Mouse (Mus musculus): ENCODE measurements around the gene Gm3055. TPM values are rescaled to one million over a fixed set of nuclear protein-coding genes. Genes with fewer than 3 reads are reported as not detected.

Gm3055 gene
- polyA plus RNA-seq (2012; rRNA removed): 11.3 and 14.0 TPM in 2 replicates

DNA sequence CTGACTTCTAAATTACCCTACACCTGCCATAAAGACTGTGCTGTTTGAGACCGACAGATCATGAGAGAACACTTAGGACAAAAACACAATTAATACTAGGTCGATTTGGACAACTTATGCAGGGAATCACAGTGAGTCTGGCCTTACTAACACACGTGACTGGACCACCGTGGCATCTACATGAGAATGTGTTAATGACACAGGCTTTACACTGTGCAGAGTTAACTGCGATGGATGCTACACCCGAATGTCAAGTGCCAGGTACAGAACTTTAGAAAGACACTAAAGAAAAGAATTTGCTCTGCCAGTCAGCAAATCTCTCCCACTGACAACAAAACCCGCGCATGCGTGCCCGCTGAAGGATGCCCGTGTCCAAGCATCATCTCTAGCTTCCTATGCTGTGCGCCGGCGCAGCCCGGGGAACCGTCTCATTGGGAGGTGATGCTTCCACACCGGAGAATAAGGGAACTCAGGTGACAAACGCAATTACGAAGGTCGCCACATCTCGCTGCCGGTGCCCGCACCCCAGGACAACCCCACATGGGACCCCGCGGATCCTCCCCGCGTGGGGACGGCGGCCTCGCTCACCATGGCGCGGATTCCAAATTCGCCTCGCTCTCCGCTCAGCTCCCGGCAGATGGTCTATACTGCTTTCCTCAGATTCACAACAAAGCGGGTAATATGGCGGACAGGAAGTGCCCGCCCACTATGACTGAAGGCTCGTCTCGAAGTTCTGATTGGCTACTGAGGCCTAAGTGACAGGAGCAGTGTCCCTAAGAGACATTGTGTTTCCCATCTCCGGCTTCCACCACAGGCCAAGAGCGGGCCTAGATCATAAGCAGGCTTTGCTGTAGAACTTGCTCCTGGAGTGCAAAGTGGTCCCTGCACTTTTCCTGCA lies at the start of gene Gm3055:
Gene Gm3055 (minus strand): TSS at position 656 of the 898 bp plus-strand sequence.

DNA sequence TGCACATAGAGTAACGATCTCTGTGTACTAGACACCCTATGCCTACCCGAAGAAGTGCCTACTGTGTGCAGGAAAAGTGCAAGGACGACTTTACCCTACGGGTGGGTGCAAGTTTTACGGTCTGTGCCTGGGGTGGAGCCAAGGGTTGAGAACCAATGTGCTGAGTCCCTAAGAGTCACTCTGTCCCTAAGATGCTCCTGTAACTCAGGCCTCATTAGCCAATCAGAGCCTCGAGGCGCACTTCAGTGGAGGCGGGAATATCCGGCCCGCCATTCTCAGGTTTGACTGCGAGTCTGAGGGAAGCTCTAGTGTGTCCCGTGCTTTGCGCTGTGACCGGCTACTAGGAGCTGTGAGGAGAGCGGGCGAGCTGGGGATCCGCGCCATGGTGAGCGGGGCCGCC lies 40.9 kb upstream of the Gm3055 start, which contains the start of gene Gm4767:
Gene Gm4767 (plus strand): TSS at position 288 of the 400 bp plus-strand sequence.

GRCm38 (mm10) chr10:81704531-81705301 lies 66.2 kb downstream of the Gm3055 start, which contains the start of gene Zfp433:
Gene Zfp433, plus strand, starts transcription at chr10:81704825.

Other genes starting within 250 kb of the Gm3055 start
- gene Gna15, start 246.9 kb downstream of the Gm3055 start, polyA plus RNA-seq (2012; rRNA removed): 0.74 and 0.98 TPM in 2 replicates
- 115 and 121 TPM in 2 replicates for gene Gna11, start 226.0 kb downstream of the Gm3055 start, polyA plus RNA-seq (2012; rRNA removed)
- 591 and 640 TPM in 2 replicates for gene Aes, start 211.7 kb downstream of the Gm3055 start, polyA plus RNA-seq (2012; rRNA removed)
- 117 and 122 TPM in 2 replicates for gene Tle2, start 196.6 kb downstream of the Gm3055 start, polyA plus RNA-seq (2012; rRNA removed)
- 9.6 and 12.3 TPM in 2 replicates for gene Tle6, start 170.1 kb downstream of the Gm3055 start, polyA plus RNA-seq (2012; rRNA removed)
- 3.9 and 4.6 TPM in 2 replicates for gene BC025920, start 164.9 kb downstream of the Gm3055 start, polyA plus RNA-seq (2012; rRNA removed)
- gene Sirt6, start 143.4 kb downstream of the Gm3055 start, polyA plus RNA-seq (2012; rRNA removed): 45.2 and 51.5 TPM in 2 replicates
- 121 and 135 TPM in 2 replicates for gene Ankrd24, start 142.6 kb downstream of the Gm3055 start, polyA plus RNA-seq (2012; rRNA removed)
- gene Gm10778, start 122.1 kb downstream of the Gm3055 start, polyA plus RNA-seq (2012; rRNA removed): 3.8 and 4.0 TPM in 2 replicates
- gene Zfp433, start 66.3 kb downstream of the Gm3055 start, polyA plus RNA-seq (2012; rRNA removed): 6.7 and 7.2 TPM in 2 replicates
- gene Gm4767, start 41.0 kb upstream of the Gm3055 start, polyA plus RNA-seq (2012; rRNA removed): 0.56 and 0.82 TPM in 2 replicates
- 5.6 and 6.8 TPM in 2 replicates for gene Gm32687, start 92.8 kb upstream of the Gm3055 start, polyA plus RNA-seq (2012; rRNA removed)
- gene Zfp781, start 159.3 kb upstream of the Gm3055 start, polyA plus RNA-seq (2012; rRNA removed): 4.2 and 4.4 TPM in 2 replicates